Mouse (Mus musculus): ENCODE measurements at regions not wholly inside any gene's neighbourhood (a gene's known extent, or its start where the extent isn't known, plus 50 kb on each side); places are given as distances from the start of the nearest gene placed in this dataset.

DNA sequence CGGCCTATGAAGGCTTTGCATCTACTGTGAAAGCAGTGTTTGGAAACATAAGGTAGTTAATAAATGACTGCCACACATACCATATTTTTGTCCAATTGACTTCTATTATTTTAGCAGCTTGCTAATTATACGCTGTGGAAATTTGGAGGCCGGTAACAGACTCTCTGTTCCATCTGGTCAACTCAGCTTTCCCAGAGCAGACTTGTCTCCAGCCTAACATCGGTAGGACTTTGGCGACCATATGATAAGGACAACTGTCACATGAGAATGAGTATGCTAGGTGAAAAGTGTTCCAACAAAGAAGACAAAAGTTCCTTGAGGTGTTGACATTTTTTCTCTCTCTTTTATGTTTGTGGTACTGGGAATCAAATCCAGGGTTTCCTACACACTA lies 197.5 kb upstream of the Myo3a start:
- TF ChIP-seq CTCF (IDR thresholded peaks at IDR 0.05; ENCODE audit: low read depth, low read length): no peak
- no peak for TF ChIP-seq POLR2A (IDR thresholded peaks at IDR 0.05; ENCODE audit: extremely low read depth, insufficient read depth, low read length)

All from liver, adult 2 months (tissue).